Mouse (Mus musculus): ENCODE measurements around the gene Kcnk12. TPM values are rescaled to one million over a fixed set of nuclear protein-coding genes. Genes with fewer than 3 reads are reported as not detected.

Gene Kcnk12
- total RNA-seq, 2 experiments from 2014 or later: not detected

DNA sequence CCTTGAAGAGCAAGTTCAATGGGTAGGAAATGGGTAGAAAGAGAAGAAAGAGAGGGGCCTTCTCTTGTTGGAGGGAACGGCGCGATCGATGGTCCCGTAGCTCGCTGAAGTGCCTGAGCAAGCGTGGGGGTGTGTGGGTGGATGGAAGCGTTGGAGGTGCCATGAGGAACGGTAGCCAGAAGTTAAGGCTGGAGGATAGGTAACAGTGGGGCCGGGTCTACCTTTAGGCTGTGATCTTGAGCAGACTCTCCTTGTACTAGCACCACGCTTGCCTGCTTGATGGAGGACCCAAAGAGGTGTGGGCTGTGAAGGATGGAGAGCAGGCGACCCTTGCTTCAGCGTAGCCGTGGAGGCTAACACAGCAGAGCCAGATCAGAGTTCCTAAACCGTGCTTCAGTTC is 12.1 kb downstream of the Kcnk12 start:
- DNase-seq: no peak

- DNase-seq: no peak
These were observed 12.9 kb downstream of the Kcnk12 start for GRCm38 (mm10) chr17:87784911-87785310.

GRCm38 (mm10) chr17:87784141-87784831 is 13.5 kb downstream of the Kcnk12 start:
- DNase-seq: no peak

- DNase-seq: no peak
These were observed 16.6 kb downstream of the Kcnk12 start for GRCm38 (mm10) chr17:87781244-87781643.

DNA sequence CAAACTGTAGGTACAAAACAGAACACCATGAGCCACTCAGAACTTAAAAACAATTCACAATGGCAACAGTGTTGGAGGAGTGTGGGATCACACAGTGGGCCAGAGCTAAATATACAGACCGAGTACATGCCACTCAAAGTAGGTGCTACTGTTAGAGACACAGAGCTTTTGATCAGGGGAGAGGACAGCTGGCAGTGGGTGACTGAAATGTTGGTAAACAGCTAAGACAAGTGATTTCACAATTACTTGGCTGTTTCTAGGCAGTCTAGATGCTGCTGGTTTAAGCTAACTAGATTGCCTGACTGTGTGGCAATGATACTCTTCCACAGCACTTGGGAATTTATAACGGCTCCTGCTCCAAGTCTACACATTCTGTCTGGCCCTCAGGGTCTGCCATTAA is 17.6 kb downstream of the Kcnk12 start:
- no peak for DNase-seq

GRCm38 (mm10) chr17:87774982-87775381 is 22.8 kb downstream of the Kcnk12 start:
- no peak for DNase-seq

DNA sequence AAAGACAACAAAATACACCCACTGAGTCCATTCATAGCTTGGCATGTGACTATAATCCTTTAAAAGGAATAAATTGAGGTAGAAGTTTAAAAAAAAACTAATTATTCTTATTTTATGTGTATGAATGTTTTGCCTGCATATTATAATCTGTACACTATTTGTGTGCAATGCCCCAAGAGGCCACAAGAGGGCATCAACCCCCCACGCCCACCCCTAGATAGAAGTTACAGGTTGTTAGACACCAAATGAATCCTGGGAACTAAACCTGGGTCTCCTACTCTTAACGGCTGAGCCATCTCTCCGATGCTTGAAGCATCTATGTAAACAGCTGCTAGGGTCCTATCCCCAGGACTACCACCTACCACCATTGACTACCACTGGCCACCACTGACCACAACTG is 24.6 kb downstream of the Kcnk12 start:
- no peak for DNase-seq

DNA sequence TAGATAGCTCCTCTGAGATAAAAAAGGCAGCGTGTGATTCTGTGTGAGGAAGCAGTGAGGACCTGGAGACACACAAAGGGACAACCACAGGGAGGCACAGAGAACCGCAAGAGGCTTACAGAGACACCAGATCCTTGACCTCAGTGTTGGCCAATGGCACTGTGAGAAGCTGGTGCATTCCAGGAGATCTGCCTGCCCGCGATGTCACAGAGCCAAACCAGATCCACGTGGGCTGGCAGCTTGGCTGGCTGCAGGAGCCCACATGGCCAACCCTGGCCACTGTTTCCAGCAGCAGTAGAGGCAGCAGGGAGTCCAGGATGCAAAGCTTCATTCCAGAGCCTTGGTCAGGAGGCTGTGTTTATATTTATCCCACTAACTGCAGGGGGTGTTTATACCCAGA is 27.0 kb downstream of the Kcnk12 start:
- DNase-seq: no peak

GRCm38 (mm10) chr17:87766888-87767287 is 30.9 kb downstream of the Kcnk12 start:
- DNase-seq: no peak

DNA sequence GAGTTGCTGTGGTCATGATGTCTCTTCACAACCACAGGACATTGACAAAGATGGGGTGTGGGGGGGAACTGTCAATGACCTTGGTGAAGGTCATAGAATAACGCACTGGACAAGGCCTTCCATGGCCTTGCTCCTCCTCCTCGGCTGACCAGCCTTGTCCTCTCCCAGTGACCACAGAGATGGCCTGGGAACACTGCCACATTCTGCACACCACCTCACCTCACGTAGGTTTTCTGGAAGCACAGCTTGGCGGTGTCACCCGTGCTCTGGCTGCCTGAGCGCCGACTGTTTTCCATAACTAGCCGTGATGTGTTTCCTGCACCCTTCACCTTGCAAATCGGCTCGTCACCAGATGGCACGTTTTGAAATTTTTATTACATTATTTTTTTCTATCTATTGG is 32.8 kb downstream of the Kcnk12 start:
- DNase-seq: no peak

DNA sequence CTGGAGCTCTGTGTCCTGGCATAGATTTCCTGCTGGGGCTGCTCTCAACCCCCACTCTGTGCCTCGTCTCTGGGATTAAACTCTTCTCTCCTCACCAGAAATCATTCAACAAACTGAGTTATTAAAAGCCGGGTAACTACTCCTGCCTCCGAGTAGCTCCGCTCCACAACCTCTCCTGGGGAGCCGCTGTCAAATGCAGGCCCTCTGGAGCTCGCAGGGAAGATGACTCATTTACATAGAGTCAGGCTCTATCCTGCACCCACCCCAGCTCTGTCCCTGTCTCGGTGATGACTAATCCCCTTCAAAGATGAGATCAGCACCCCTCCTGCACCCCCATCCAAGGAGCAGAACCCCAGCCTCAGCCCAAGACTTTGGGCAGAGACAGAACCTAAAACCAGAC is 34.6 kb downstream of the Kcnk12 start:
- no peak for DNase-seq

DNA sequence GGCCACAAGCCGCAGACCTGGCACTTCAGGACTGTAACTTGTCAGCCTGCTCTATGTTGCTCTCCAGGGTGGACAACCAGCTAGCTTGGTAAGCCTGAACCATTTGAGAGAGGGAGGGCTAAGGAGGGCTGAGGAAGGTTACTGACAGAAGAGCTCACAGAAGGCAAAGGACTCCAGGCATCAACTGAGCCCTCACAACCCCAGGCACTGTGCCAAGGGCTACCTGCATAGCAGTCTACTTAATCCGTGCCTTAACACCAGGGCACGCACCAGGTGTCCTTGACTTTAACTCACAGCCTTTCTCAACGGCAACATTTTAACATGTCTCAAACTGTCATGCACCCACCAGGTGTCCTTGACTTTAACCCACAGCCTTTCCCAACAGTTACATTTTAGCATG is 37.5 kb downstream of the Kcnk12 start:
- no peak for DNase-seq

GRCm38 (mm10) chr17:87745926-87746888 is 51.6 kb downstream of the Kcnk12 start:
- peak; percentile 14 for DNase-seq

DNA sequence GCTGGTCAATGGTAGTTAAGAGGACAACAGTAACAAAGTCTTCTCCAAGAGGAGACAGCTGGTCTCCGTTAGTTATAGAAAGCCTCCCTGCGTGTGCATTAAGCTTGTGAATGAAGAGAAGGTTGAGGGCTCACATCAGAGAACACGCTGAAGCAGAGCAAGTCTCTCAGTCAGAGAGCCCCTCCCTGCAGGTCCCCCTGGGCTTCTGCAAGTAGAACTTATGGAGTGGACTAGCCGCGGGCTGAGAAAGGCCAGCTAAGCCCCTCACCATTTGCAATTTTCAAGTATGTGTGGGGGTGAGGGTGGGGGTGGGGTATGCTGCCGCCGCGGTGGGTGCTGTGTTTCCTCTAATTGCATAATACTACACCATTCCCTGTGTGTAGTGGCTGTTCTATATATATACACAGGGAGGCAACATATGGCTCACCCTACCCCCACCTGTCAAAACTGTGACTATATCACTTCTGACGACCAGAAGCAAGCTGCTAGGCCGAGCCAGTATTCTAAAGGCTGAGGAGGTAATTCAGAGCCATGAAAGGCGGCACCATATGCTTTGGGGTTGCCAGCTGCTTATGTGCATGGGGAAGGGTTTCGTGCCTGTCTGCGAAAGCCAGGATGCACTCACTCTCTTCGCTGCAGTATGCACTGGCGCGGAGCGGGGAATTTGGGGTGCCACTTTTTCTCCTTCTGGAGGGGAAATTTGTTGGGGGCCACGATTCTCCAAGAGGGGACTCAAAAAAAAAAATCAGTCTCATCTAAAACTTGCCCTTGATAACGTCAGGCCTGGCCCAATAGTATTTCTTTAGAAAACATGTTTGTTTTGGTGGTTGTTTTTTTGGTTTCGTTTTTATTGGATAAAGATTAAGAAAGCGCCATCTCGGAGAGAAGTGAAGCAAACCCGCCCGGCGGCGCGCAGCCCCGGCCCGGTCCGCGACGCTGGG is 52.5 kb downstream of the Kcnk12 start:
- DNase-seq: no peak

GRCm38 (mm10) chr17:87739835-87740234 is 58.0 kb downstream of the Kcnk12 start:
- no peak for DNase-seq

DNA sequence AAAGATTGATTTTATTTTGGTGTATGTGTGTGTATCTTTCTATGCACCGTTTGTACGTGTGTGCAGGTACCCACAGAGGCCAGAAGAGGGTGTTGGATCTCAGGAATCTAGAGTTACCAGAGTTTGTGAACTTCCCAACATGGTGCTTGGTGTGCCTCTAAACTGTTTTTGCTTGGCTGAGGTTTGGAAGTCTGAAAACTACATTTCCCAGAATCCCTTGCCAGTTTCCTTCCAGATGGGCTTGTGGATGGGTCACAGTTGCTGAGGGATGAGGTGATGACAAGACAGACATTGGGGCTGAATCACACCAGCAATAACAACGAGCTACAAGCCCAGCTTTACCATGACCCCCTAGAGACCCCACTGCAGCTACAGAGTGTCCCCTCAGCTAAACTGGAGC is 60.6 kb downstream of the Kcnk12 start:
- no peak for DNase-seq

DNA sequence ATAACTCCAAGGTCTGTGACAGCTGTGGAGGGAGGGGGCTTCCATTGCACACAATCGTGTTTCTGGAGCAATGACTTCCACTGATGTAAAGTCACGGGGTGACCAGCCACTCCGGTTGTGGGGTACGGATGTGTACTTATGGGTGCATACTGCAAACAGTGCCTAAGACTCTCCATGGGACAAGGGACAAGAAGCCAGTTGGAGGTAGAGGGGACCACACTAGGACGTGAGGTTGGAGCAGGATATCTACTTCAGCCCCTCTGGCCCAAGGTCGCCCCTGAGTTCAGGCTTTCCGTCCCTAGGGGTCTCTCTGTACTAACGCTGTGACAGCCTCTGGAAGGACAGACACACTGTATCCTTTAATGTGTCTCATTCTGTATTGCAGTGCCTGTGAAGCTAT is 63.3 kb downstream of the Kcnk12 start:
- DNase-seq: no peak

GRCm38 (mm10) chr17:87731962-87732361 is 65.8 kb downstream of the Kcnk12 start:
- DNase-seq: no peak

DNA sequence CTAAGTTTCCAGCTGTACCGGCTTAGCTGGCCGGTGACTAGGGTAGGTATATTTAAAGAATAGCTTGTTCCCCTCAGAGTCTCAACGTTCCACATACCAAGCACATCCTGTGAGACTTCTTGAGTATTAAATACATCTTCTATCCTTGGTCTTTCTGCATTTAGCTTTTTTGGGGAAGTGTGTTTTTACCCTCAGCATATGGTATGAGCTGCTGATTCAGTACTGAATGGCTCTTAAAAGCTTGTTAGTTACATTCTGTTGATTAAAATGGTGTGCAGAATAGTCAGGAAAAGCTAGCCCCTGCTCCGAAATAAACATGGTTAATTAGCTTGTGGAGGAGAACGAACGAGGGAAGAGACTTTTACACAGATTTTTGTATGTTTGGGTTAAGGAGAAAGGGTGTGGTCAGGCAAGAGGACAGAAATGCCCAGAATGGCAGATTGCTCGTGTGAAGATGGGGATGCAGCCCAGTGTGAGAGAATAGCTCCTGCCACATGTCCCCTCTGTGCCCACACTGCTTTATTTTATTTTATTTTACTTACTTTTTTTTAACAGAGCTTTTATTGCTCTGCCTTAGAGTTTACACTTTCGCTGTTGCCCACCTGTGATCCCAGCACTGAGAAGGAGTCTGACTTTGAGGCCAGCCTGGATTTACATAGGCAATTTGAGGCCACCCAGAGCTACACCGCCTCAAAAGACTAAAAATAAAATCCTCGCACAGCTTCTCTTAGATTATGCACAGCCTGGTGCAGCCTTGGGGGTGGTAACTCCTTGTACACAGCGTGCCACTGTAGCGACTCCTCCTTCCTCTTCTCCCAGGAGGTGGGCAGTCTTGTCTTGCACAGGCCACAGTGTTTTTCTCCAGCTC is 71.1 kb downstream of the Kcnk12 start:
- DNase-seq: no peak

- DNase-seq: no peak
These were observed 73.1 kb downstream of the Kcnk12 start for GRCm38 (mm10) chr17:87724727-87725126.

DNA sequence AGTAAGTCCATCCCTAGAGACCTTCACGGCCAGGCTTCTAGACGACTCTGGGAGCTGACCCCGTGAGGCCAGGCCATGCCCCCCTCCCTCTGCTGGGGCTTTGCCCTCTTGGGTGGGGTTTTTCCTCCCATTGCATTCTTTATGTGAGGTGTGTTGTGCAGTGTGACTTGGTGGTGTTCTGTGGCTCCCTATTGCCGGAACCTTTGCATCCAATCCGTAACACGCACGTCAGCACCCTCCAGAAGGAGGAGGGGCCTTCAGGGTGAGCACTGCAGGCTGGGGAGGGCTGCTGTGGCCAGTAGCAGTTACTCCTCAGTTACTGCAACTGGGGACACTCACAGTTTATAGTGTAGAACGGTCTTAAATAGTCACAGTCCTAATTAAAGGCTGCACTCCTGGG is 97.7 kb downstream of the Kcnk12 start:
- DNase-seq: no peak
